Mouse (Mus musculus) MN1 (cell line): ENCODE data around the gene Insig2.

Experiments
- DNase-seq: peaks from one replicate; pipeline ENCODE4 v3.0.0-alpha.2; 2016; ENCODE audit warnings: low spot score

Gene Insig2

GRCm38 (mm10) chr1:121332485-121332884, at the start of gene Insig2:
Gene Insig2, minus strand, starts transcription at chr1:121332589.
- DNase-seq: no peak

- no peak for DNase-seq
Measured at GRCm38 (mm10) chr1:121381562-121381961, 49.2 kb upstream of the Insig2 start.

- DNase-seq: no peak
Measured at GRCm38 (mm10) chr1:121380033-121380432, 47.6 kb upstream of the Insig2 start.

GRCm38 (mm10) chr1:121377901-121378300, 45.5 kb upstream of the Insig2 start:
- DNase-seq: no peak

GRCm38 (mm10) chr1:121377410-121377809, 45.0 kb upstream of the Insig2 start:
- DNase-seq: no peak

GRCm38 (mm10) chr1:121373631-121374030, 41.2 kb upstream of the Insig2 start:
- no peak for DNase-seq

GRCm38 (mm10) chr1:121372656-121373055, 40.3 kb upstream of the Insig2 start:
- no peak for DNase-seq

GRCm38 (mm10) chr1:121371449-121371848, 39.1 kb upstream of the Insig2 start:
- no peak for DNase-seq

- no peak for DNase-seq
Measured at GRCm38 (mm10) chr1:121367257-121367656, 34.9 kb upstream of the Insig2 start.

GRCm38 (mm10) chr1:121360561-121360960, 28.2 kb upstream of the Insig2 start:
- peak; percentile 80 for DNase-seq

- DNase-seq: peak; percentile 46
Measured at GRCm38 (mm10) chr1:121359680-121360079, 27.3 kb upstream of the Insig2 start.

- DNase-seq: no peak
Measured at GRCm38 (mm10) chr1:121353779-121354178, 21.4 kb upstream of the Insig2 start.

- no peak for DNase-seq
Measured at GRCm38 (mm10) chr1:121351037-121351436, 18.6 kb upstream of the Insig2 start.

GRCm38 (mm10) chr1:121350616-121351015, 18.2 kb upstream of the Insig2 start:
- no peak for DNase-seq

- DNase-seq: no peak
Measured at GRCm38 (mm10) chr1:121348875-121349847, 16.8 kb upstream of the Insig2 start.

GRCm38 (mm10) chr1:121343966-121344365, 11.6 kb upstream of the Insig2 start:
- no peak for DNase-seq

- DNase-seq: no peak
Measured at GRCm38 (mm10) chr1:121335789-121336188, 3.4 kb upstream of the Insig2 start.

GRCm38 (mm10) chr1:121333986-121334703, 1.8 kb upstream of the Insig2 start:
- no peak for DNase-seq

- DNase-seq: no peak
Measured at GRCm38 (mm10) chr1:121330621-121331020, 1.8 kb downstream of the Insig2 start.

- DNase-seq: peak; percentile 12
Measured at GRCm38 (mm10) chr1:121329391-121329790, 3.0 kb downstream of the Insig2 start.

- DNase-seq: no peak
Measured at GRCm38 (mm10) chr1:121328193-121328555, 4.2 kb downstream of the Insig2 start.

GRCm38 (mm10) chr1:121327344-121328192, 4.8 kb downstream of the Insig2 start:
- peak; percentile 95 for DNase-seq
